Mouse (Mus musculus): Measurements from ENCODE around the gene Plin5.
"Not testable (repeated sequence)": the region's sequence is repeated elsewhere in the genome, so short reads cannot be mapped to it uniquely, and the experiment has no call there.

Plin5 gene

DNA sequence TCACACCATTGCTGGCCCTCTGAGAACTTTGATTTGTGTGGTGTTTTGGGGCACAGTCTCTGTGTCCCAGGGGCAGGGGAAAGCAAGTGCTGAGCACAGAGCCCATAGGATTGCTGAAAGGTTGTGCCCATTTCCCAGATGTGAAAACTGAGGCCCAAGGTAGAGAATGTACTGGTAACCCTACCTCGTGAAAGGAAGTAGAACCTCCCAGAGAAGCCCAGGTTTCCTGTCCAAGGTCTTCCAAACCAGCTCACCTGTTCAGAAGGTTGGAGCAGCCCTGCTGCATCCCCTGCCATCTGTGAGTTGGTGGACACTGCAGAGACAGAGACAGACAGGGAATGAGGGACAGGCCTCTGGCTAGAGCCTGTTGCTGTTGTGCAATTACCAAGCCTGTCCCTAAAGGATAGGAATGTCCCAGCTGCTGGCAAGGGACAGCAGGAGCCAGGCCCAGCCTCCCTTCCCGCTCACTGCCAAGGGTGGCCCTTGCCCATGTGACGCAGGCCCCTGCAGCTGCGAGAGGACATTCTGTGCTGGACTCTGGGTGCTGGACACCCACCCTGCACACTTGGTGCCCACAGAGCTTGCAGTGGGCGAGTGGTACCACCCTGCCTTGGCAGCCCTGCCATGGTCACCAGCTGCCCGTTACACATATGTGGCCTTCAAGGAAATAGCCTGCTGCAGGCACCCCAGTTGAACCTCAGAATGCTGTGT is 8.9 kb downstream of the Plin5 start:
- DNase-seq (ENCODE audit: low spot score in 2 of 2), result peak; percentile 89 to 91

DNA sequence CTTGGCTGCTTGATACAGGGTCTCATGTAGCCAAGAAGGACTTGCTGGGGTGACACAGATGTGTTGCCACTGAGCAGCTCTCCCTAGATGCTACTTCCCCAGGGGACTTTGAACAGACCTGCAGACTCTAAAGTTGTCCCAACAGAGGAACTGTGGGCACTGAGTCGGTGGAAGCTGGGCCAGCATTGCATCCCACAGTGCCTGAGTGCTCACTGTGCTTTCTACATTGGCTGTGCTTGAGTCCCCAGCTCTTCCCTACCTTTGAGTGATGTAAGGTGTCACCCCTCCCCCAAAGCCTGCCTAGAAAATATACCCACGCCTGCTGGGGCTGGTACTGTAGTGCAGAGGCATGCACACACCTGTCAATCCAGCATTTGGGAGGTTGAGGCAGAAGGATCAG is 9.7 kb downstream of the Plin5 start:
- no peak for DNase-seq (ENCODE audit: low spot score in 2 of 2)

DNA sequence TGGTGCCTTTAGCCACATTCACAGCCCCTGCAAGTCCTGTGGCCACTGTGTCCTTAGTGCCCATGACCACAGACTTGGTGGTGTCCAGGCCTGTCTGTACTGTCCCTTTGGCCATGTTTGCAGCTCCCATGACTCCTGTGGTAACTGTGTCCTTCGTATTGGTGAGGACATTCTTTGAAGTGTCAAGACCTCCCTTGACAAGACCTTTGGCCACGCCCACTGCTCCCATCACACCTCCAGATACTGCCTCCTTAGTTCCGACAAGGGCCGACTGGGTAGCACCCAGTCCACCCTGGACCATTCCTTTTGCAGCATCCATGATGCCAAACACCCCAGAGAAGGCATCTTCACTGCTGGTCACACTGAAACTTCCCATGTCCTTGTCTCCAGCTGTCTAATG is 10.4 kb downstream of the Plin5 start:
- DNase-seq (ENCODE audit: low spot score in 2 of 2), result no peak

DNA sequence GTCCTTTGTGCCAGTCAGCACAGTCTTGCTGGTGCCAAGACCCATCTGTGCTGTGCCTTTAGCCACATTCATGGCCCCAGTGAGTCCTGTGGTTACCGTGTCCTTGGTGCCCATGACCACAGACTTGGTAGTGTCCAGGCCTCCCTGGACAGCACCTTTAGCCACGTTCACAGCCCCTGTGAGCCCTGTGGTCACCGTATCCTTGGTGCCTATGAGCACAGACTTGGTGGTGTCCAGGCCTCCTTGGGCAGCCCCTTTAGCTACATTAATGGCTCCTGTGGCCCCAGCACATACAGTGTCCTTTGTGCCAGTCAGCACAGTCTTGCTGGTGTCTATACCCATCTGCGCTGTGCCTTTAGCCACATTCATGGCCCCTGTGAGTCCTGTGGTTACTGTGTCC is 11.0 kb downstream of the Plin5 start:
- not testable (repeated sequence) for DNase-seq (ENCODE audit: low spot score in 2 of 2)

DNA sequence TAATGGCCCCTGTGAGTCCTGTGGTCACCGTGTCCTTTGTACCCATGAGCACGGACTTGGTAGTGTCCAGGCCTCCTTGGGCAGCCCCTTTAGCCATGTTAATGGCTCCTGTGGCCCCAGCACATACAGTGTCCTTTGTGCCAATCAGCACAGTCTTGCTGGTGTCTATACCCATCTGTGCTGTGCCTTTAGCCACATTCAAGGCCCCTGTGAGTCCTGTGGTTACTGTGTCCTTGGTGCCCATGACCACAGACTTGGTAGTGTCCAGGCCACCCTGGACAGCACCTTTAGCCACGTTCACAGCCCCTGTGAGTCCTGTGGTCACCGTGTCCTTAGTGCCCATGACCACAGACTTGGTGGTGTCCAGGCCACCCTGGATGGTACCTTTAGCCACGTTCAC is 12.6 kb downstream of the Plin5 start:
- DNase-seq (ENCODE audit: low spot score in 2 of 2), result not testable (repeated sequence)

DNA sequence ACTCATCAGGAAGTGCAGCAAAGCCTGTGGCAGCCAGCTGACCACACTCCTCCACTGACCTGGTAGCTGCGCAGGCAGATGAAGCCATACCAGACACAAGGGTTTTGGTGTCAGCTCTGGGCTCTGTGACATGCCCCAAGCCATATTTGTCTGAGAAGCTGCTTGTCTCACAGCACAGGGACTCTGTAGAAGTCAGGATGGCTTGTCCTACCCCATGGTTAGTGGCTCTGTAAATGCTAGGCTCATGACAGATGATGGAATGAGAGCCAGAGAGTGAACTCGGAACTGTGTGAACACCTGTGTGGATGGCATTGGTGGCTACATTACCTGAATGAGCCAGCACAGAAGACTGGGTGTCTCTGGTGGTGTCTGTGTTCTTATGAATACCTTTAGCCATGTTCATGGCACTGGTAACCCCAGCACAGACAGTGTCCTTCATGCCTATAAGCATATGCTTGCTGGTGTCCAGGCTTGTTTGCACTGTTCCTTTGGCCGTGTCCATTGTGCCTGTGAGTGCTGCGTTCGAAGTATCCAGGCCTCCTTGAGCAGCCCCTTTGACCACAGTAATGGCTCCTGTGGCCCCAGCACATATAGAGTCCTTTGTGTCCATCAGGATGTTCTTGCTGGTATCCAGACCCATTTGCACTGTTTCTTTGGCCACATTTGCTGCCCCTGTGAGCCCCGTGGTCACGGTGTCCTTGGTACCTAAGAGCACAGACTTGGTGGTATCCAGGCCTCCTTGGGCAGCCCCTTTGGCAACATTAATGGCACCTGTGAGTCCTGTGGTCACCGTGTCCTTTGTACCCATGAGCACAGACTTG is 13.7 kb downstream of the Plin5 start:
- no peak for DNase-seq (ENCODE audit: low spot score in 2 of 2)

DNA sequence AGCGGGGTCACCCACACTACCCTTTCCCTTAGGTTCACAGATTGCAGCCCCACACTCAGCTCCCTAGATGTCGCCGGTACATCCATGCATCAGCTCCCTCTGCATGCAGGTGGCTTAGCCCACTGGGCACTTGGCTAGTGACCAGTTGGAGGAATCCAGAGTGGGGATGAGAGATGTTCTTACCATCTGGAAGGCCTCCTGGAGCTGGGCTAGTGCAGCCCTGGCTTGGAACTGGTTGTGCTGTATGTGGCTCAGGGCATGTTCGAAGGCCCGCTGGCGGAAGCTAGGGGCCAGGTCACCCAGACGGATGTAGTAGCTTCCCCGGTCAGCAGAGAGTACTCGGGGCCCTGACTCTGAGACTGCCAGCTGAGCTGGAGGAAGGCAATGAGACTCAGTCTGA is 14.5 kb downstream of the Plin5 start:
- no peak for DNase-seq (ENCODE audit: low spot score in 2 of 2)

DNA sequence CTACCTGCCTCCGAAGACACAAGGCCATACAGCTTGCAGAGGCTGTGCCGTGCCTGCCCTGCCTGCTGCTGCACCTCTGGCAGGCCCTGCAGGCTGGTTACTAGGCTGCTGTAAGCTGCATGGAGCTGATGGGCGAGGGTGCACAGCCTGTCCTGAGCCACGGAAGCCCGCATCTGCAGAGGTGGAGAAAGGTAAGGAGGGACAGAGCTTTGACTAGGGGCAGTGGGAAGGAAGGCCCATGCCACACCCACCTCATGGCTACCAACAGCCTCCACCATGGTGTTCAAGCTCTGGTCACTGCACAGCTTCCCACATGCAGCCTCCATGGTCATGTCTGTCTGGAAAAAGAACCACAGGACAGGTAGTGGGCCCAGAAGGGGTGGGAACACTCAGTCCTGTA is 15.2 kb downstream of the Plin5 start:
- DNase-seq (ENCODE audit: low spot score in 2 of 2), result no peak

DNA sequence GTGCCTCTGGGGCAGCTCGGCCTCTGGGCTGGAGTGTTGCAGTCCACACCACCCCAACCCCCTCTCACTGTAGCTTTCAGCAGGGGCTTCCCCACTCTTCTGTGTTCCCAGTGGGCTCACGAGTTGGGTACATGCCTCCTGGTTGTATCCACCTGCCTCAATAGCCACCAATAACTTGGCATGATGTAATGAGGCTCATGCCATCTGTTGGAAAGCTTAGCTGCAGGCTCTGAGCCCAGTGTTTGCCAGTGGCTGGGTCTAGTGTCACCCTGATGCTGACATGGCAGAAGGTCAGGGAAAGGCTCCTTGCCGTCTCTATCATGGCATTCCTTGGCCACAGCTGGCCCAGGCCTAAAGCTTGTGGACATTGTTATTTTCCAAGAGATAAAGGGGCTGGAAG is 16.6 kb downstream of the Plin5 start:
- no peak for DNase-seq (ENCODE audit: low spot score in 2 of 2)

DNA sequence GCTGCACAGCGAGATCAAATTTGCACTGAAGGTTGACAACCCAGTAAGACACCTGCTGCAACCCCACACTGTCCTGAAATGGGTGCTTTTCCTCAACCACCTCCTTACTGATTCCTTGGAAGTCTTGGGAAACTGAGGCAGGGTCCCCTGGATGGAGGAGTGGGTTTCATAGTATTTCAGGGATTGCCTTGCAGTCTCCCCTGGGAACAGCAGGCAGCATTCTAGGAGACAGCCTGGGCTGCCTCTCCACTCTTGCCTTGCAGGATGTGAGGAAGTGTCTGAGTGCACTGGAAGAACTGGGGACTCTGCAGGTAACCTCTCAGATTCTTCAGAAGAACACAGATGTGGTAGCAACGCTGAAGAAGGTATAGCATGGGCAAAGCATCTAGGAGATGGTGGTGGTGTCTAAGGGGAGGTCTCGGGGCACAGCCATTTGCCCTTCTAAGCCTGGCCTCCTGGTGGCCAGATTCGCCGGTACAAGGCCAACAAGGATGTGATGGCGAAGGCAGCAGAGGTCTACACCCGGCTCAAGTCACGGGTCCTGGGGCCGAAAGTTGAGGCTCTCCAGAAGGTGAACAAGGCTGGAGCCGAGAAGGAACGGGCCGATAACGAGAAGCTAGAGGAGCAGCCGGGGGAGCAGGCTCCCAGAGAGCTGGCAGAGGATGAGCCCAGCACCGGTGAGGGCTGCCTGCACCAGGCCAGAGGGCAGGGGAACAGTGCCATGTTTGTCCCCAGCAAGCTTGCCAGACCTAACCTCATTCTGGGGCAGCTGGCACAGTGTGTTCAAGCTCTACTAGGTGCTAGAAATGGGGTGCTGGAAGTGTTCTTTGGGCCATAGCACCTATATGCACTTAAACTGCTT is 18.5 kb downstream of the Plin5 start:
- DNase-seq (ENCODE audit: low spot score in 2 of 2), result no peak

DNA sequence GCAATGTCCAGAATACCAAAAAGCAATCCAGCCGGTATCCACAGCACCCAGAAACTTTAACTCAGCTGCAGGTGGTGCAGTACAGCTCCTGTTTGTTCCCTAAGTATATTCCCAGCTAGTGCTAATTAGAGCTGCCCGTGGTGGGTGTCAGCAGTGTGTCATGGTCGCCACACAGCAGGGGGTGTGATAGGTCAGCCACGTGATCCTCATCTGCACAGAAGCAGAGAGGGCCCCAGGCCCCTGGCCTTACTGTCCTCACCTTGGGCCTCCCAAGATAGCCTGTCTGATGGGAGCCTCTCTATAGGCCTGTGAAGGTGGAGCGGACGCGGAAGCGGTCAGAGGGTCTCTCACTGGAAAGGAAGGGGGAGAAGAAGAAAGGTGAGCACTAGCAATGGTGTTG is 19.2 kb downstream of the Plin5 start:
- no peak for DNase-seq (ENCODE audit: low spot score in 2 of 2)

DNA sequence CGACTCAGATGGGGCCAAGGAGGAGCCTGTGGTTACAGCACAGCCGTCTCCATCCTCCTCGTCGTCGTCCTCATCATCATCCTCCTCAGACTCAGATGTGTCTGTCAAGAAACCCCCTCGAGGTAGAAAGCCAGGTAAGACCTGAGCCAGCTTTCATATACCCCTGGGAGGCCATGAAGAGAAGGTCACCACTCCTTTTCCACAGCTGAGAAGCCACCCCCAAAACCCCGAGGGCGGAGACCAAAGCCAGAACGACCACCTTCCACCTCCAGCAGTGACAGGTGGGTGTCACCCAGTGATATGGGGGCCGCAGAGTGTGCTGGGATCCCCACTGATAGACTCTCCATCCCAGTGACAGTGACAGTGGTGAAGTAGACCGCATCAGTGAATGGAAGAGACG is 20.5 kb downstream of the Plin5 start:
- no peak for DNase-seq (ENCODE audit: low spot score in 2 of 2)

DNA sequence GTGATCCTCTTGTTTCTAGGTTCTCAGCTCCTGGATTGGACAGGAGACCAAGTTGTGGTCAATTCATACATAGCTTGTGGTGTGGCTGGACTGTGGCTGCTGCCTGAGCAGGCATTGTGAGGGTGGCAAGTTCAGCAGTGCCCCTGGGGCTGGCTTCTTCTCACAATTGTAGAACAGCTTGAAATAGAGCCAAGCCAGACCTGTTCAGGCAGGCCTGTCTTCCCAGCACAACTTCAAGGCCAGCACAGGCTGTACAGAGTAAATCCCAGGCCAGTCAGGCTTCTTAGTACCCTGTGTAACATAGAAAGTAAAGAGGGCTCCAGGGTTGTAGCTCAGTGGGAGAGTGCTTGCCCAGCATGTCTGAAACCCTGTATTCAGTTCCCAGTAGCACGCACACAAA is 24.6 kb downstream of the Plin5 start:
- DNase-seq (ENCODE audit: low spot score in 2 of 2), result no peak

DNA sequence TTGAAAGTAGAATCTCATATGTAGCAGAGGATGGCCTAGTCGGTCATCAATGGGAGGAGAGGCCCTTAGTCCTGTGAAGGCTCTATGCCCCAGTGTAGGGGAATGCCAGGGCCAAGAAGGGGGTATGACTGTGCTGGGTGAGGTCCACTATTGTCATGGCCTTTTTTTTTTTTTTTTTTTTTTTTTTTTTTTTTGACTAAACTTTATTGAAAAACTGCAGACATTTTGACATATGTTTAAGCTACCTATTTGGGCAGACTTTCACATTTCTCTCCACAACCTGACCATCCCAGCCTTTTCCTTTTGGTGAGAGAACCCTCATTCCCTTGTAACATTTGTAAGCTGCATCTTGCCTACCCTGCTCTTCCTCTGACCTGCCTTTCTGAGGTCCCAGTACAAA is 25.1 kb downstream of the Plin5 start:
- no peak for DNase-seq (ENCODE audit: low spot score in 2 of 2)

DNA sequence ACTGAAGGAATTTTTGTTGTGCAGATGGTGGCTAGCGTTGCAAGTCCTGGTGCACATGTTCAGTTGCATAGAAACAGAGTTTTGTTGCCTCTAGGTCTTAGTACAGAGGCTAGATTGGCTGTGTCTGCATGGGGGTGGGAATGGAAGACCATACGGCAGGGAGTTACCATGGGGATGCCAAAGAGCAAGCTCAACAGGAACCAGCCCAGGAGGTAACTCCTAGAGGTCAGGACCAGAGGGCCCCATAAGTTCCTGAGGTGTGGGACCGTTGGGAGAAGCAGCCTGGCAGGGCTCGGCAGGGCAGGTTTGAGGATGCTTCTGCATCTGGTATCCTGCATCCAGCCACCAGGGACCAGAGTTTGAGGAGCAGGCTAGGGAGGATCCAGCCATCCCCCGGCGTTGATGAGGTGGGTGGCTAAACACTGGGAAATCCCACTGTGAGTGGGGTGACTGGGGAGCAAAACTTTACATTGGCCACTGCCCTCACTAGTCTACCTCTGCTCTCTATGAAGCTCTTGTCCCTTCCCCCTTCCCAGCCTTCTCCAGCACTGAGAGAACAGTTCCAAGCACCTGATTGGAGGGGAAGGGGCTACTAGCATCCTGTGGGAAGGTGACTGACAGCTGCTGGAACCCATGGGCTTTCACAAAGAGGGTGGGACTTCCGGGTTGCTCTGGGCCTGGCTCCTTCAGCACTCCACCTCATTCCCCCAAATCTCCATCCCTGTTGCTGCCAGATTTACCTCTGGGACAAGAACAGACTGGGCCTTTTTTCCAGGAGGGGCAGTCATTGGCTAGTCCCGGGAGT is 36.4 kb downstream of the Plin5 start:
- DNase-seq (ENCODE audit: low spot score in 2 of 2), result no peak

DNA sequence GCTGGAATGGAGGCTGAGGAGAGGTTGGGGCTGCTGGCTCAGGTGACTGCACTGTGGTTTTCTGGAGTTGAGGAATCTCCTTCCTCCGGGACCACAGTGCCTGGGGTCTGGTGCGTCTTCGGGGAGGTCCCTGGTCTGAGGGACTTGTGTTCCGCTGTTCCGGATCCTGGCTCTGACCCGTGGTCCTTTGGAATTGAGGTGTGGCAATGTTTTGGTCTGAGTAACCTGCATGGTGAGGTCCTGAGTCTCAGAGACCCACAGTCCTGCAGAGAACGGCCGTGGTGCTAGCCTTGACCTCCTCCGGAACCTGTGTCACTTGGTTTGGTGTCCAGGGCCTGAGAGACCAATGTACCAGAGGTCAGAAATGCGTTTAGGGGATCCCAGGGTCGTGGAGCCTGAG is 37.5 kb downstream of the Plin5 start:
- peak in 1 of 2 experiments; percentile 22 for DNase-seq (ENCODE audit: low spot score in 2 of 2)

DNA sequence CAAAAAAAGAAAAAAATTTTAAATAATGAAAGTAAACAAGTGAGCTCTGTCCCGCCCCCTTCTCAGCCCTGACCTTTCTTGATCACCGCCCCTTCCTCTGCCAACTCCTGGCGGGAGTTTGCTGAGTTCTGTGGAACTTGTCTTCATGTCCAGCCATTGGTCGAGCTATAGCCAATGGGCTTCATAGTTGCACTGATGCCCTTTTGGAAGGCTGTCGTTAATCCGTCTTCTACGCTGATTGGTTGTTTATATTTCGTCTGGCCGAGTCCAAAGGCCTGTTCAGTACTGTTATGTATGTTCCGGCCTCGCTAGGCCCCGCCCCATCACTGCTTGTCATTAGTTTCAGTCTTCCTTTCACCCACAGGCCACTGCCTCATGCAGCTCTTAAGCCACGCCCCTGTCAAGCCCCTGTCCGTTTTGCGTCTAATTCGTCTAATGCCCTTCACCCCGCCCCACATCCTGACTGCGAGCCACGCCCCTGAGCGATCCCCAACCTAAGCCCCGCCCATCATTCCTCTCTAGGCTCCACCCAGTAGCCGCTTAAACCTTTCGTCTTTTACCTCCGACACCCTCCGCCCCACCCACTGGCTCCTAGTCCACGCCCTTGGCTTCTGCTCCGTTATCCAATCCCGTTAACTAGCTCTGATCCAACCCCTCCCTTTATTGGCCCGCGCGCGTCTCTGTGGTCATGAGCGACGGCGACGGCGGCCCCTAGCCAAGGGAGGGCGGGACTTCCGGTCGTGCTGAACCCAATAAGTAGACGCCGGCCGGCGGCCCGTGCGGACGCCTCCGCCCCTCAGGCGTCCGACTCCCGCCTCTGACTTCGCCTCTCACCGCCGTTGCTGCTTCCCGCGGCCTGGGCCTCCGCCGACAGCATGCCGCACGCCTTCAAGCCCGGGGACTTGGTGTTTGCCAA is 38.3 kb downstream of the Plin5 start, which contains the start of gene Hdgfl2:
TSS of gene Hdgfl2 (plus strand) at position 755 of the 916 bp plus-strand sequence.
- peak; percentile 100 for DNase-seq (ENCODE audit: low spot score in 2 of 2)

DNA sequence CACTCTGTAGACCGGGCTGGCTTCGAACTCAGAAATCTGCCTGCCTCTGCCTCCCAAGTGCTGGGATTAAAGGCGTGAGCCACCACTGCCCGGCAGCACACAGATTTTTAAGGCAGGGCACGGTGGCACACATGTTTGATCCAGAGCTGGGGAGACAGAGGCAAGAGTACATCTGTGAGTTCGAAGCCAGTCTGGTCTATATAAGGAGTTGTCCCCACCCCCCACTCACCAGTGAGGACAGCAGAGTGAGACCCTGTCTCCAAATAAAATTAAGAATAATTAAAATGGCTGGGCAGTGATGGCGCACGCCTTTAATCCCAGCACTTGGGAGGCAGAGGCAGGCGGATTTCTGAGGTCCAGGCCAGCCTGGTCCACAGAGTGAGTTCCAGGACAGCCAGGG is 39.0 kb downstream of the Plin5 start:
- peak; percentile 20 to 34 for DNase-seq (ENCODE audit: low spot score in 2 of 2)

DNA sequence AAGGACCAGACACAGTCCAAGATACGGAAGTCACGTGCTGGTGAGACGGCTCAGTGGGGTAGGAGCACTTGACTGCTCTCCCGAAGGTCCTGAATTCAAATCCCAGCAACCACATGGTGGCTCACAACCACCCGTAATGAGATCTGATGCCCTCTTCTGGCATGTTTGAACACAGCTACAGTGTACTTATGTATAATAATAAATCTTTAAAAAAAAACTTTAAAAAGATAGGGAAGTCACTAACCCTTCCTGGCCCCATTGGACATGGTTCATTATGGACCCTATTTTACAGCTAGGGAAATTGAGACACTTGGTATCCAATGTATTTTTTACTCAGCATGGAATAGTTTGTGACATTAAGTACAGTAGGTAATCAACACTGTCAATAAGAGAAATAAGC is 39.9 kb downstream of the Plin5 start:
- DNase-seq (ENCODE audit: low spot score in 2 of 2), result no peak

DNA sequence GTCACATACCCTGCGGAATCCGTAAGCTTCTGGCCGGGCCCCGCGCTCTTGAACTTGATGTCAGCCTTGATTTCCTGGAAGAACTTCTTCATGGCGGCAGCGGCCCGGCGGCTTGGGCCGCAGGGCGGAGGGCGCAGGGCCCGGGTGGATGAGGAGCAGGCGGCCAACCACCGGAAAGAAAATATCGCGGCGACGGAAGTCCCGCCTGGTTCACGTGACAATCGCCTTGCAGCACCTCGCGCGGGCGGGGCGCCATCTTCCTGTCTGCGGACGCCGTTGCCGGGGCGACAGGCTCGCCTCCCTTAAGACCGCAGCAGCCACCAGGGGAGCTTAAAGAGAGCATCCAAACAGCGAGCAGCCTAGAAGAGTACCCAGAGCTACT is 42.6 kb downstream of the Plin5 start, which contains the start of gene Ubxn6:
TSS of gene Ubxn6 (minus strand) at position 202 of the 382 bp plus-strand sequence.
- DNase-seq (ENCODE audit: low spot score in 2 of 2), result peak; percentile 95 to 97

All from heart, adult 9 months (tissue).